Mouse (Mus musculus): ENCODE data around the gene Olfr1247.
"Not testable (repeated sequence)": the region's sequence is repeated elsewhere in the genome, so short reads cannot be mapped to it uniquely, and the experiment has no call there.

The Olfr1247 gene

DNA sequence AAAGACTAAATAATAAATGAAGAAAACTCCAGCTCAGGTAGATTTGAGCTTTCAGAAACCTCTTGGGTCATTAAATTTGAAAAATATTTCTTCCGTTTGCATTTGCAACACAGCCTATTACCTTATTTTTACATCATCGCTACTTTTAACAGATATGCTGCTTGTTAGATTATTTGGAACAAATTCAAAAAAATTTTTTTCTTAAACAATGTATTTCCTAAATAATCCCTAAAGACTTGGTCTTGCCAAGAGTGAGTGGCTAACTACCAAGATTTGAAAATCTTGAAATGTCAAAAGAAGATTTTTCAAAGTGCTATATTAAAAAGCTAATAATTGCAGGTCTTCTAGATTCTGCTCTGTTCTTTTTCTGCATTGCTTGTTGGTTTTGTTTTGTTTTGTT is at the start of gene Olfr1247:
TSS of gene Olfr1247 (minus strand) at position 101 of the 400 bp plus-strand sequence.
- DNase-seq (ENCODE audit: low spot score in 2 of 2) = no peak

DNA sequence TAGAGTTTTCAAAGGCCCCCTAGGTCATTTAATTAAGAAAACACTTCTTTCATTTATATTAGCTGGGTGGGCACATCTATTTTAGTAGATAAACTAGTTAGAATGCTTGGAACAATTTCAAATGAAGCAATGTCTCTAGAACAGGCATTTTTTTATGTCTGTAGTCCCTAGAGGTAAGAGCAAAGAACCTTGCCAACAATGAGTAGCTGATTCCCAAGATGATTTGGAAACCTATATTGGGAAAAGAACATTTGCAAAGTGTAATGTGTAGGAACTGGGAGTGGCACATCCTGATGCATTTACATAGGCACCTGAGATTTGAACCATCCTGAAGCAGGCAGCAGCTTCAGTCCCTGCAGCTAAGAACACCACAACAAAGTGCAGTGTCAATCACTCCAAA is 47.4 kb upstream of the Olfr1247 start, which contains the start of gene Olfr1250:
TSS of gene Olfr1250 (minus strand) at position 101 of the 400 bp plus-strand sequence.
- no peak for DNase-seq (ENCODE audit: low spot score in 2 of 2)

DNA sequence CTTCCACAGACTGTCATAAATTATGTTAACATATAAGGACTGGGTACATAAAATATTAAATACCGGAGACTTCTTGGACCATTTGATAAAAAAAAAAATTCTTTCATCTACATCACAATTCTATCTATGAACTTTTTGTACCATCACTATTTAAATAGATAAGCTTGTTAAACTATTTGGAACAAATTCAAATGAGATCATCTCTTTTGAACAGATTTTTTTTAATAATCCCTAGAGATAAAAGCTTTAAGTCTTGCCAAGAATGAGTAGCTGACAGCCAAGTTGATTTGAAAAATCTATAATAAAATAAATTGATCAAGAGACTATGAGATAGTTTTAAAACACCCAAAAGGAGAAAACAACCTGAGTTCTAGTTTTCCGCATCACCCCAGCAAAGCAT is 21.0 kb upstream of the Olfr1247 start, which contains the start of gene Olfr1249:
TSS of gene Olfr1249 (minus strand) at position 101 of the 400 bp plus-strand sequence.
- no peak for DNase-seq (ENCODE audit: low spot score in 2 of 2)

DNA sequence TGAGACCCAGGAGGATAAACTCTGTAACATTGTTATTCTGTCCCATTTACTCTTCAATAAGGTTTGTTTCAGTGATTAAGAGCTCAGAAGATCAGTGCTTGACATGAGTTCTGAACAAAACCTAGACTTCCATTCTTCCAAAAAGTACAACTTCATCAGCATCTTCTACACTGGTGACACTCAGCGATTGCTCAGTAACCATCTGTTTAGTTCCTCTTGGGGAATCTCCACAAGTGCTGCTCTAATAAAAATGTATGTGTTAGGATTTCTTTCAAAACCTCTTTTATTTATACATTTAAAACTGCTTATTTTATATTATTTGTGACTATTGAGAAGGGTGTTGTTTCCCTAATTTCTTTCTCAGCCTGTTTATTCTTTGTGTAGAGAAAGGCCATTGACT is 4.2 kb upstream of the Olfr1247 start, which contains the start of gene Olfr1248:
TSS of gene Olfr1248 (minus strand) at position 101 of the 400 bp plus-strand sequence.
- DNase-seq (ENCODE audit: low spot score in 2 of 2) = not testable (repeated sequence)

DNA sequence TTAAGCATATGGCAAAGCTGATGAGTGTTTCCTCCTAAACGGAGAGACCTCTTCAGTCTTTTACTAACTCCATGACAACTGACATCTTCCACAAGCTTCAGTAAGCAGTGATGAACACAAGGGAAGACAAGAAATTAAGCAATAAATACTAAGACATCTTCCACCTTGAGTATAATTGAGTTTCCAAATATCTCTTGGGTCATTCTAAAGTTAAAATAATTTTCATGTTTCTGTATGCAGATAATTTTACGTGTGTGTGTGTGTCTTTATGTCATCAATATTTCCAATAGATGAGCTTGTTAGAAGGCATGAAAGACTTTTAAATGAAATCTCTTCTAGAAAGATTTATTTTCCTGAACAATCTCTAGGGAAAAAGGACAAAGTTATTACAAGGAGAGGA is 20.9 kb downstream of the Olfr1247 start, which contains the start of gene Olfr1246:
TSS of gene Olfr1246 (minus strand) at position 101 of the 400 bp plus-strand sequence.
- no peak for DNase-seq (ENCODE audit: low spot score in 2 of 2)

DNA sequence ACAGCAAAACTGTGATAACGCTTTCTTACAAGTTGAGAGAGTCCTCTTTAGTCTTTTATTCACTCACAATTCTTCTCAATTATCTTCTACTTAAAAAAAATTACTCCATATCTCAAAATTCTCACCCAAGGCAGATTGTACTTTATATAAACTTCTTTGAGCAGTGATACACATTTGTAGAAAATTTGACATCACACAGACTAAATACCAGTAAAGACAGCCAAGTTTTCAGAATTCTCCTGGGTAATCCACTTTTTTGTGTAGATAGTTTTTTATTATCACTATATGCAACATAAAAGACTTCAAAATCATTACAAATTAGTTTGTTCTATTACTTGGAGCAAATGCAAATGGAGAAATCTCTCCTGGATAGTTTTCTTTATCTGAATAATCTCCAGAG is 35.6 kb downstream of the Olfr1247 start, which contains the start of gene Olfr1245:
TSS of gene Olfr1245 (minus strand) at position 101 of the 400 bp plus-strand sequence.
- no peak for DNase-seq (ENCODE audit: low spot score in 2 of 2)

DNA sequence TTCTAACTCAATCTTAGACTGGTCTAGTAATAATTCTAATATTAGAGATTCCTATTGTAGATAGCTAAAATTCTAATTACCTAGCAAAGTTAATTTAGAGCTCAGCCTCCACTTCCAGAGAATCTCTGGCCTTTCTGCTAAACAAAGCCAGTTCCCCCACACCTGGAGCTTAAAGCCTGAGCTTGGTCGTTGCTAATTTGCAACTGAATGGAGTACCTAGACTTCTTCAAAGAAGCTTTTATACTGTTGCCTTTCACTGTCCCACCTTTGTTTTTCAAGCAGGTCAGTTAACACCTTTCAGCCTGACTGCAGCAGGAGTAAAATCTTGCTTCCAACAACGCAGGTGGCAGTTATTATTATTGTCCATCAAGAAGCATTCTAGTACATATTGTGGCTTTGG is 51.2 kb downstream of the Olfr1247 start:
- not testable (repeated sequence) for DNase-seq (ENCODE audit: low spot score in 2 of 2)
